Mouse (Mus musculus) cortical plate, adult 2 months (tissue): ENCODE measurements around the gene Pgpep1.

ENCODE experiments used
- CTCF ChIP-seq: fragments of 200-500 bp; IDR thresholded peaks from 2 replicates; pipeline ENCODE4 v1.5.1; 2011; ENCODE audit warnings: mild to moderate bottlenecking, control low read depth, low read length; ENCODE audit not compliant: insufficient read depth; ENCODE audit errors: extremely low read depth
- POLR2A ChIP-seq: fragments of 200-500 bp; IDR thresholded peaks from 2 replicates; pipeline ENCODE4 v1.6.1; 2011; ENCODE audit warnings: mild to moderate bottlenecking, low read length, control low read depth; ENCODE audit not compliant: insufficient read depth; ENCODE audit errors: extremely low read depth

DNA sequence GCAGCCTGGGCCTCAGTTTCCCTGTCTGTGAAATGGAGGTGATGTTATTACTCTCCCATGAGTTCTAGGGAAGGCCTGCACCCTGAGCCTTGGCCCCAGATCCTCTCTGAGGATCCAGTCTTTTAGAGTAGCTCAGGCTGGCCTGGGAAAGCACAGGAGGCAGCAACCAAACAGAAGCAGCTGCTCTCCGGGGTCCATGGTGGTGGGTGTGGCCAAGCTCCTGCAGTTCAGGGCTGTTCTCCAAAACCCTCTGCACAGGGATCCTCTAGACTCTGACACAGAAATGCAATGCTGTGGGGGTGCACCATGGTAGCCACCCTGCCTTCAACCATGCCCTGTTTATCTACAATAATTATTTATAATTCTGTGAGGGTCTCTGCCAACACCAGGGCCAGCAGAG is 46.4 kb downstream of the Pgpep1 start:
- TF ChIP-seq CTCF (no peak), POLR2A (no peak)
